Mouse (Mus musculus) neural tube, embryonic 11.5 days (tissue): ENCODE measurements around the gene Rdh19. TPM values are rescaled to one million over a fixed set of nuclear protein-coding genes. Genes with fewer than 3 reads are reported as not detected.
"Not testable (repeated sequence)": the region's sequence is repeated elsewhere in the genome, so short reads cannot be mapped to it uniquely, and the experiment has no call there.

Source experiments
- ATAC-seq: fragments of 200-750 bp; cut with Nextera tagmentation; 2 replicates; pipeline ENCODE4 v1.8.0; 2017; ENCODE audit warnings: moderate number of reproducible peaks, mild to moderate bottlenecking, moderate TSS enrichment, moderate library complexity; ENCODE audit not compliant: insufficient read depth, low FRiP score, low TSS enrichment
- DNase-seq: peaks from one replicate; pipeline ENCODE4 v3.0.0-alpha.2; 2015; ENCODE audit warnings: low spot score
- H3K27ac ChIP-seq: fragments of 300-500 bp; sonication (generic); 2 replicates; pipeline ENCODE4 v1.5.1; 2014; ENCODE audit warnings: low read depth, mild to moderate bottlenecking, low read length
- H3K27me3 ChIP-seq: fragments of 300-500 bp; sonication (generic); 2 replicates; pipeline ENCODE4 v1.6.1; 2014; ENCODE audit warnings: mild to moderate bottlenecking, low read length, mixed read lengths; ENCODE audit not compliant: control insufficient read depth, insufficient read depth
- H3K36me3 ChIP-seq: fragments of 300-500 bp; sonication (generic); 2 replicates; pipeline ENCODE4 v1.6.1; 2014; ENCODE audit warnings: mild to moderate bottlenecking, low read length, moderate library complexity, mixed read lengths; ENCODE audit not compliant: control insufficient read depth, insufficient read depth
- H3K4me1 ChIP-seq: fragments of 300-500 bp; sonication (generic); 2 replicates; pipeline ENCODE4 v1.6.1; 2014; ENCODE audit warnings: low read length, mixed read lengths; ENCODE audit not compliant: control insufficient read depth, insufficient read depth
- H3K4me2 ChIP-seq: fragments of 300-500 bp; sonication (generic); 2 replicates; pipeline ENCODE4 v1.6.1; 2014; ENCODE audit warnings: low read depth, mild to moderate bottlenecking, moderate library complexity
- H3K4me3 ChIP-seq: fragments of 300-500 bp; sonication (generic); 2 replicates; pipeline ENCODE4 v1.5.1; 2014; ENCODE audit warnings: low read depth, low read length
- H3K9ac ChIP-seq: fragments of 300-500 bp; sonication (generic); 2 replicates; pipeline ENCODE4 v1.6.1; 2014; ENCODE audit warnings: mild to moderate bottlenecking, low read length
- H3K9me3 ChIP-seq: fragments of 300-500 bp; sonication (generic); 2 replicates; pipeline ENCODE4 v1.6.1; 2016; ENCODE audit warnings: low read length; ENCODE audit not compliant: control insufficient read depth
- WGBS: fragments of 180-500 bp; shearing (Covaris S2); extraction: QIAGEN DNeasy Blood & Tissue Kit; methylation state at CpG from one replicate; pipeline ENCODE4 v1.1.7; 2014; 5-methylcytosine and 5-hydroxymethylcytosine counted together
- polyA plus RNA-seq: library from polyadenylated mRNA; unstranded; fragments of >200 nt; fragmentation: Nextera tagmentation; extraction: Ambion mirVana; gene quantifications from 2 replicates; pipeline ENCODE4 v1.2.1, GENCODE M21; 2014

Rdh19 gene
- polyA plus RNA-seq, 1 experiment from 2014 or later = not detected

GRCm38 (mm10) chr10:127888605-127889004 lies 38.9 kb downstream of the Rdh19 start, which contains the start of gene Rdh7:
TSS of gene Rdh7 (minus strand) at chr10:127888817.
- no peaks in the 10 kb centered on the region for H3K9me3 ChIP-seq
- no peaks in the 10 kb centered on the region for H3K4me1 ChIP-seq
- H3K27ac ChIP-seq = no peak within 1 kb of the TSS
- no peak within 1 kb of the TSS for H3K9ac ChIP-seq
- no peak within 1 kb of the TSS for H3K4me3 ChIP-seq
- H3K4me2 ChIP-seq = no peak within 1 kb of the TSS
- no peak for DNase-seq
- ATAC-seq = no peak
- H3K27me3 ChIP-seq = no peaks in the 10 kb centered on the region
- no peaks in the 10 kb centered on the region for H3K36me3 ChIP-seq

DNA sequence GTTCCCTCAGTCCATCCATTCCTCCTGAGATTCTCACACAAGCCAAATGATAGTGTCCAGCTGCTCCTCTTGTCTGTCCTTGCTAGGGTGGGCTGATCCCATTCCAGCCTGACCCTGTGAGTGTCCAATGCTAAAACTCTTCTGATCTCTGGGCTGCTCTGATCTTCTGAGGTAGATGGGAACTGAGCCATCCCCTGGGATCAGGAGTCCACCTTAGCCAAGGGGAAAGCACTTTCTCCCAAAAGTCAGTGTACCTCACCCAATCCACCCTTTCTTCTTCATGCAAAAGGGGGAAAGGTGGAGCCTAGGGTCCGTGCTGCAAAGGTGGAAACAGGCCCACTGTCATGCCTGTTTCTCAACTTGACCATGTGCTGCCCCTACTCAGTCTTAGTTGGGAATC lies 41.8 kb downstream of the Rdh19 start:
- Histone ChIP-seq H3K9ac (no peak overlapping the region), H3K9me3 (no peaks in the 10 kb centered on the region), H3K27ac (no peak overlapping the region), H3K27me3 (no peaks in the 10 kb centered on the region), H3K4me2 (no peak overlapping the region), H3K4me1 (no peaks in the 10 kb centered on the region), H3K36me3 (no peaks in the 10 kb centered on the region), H3K4me3 (no peak overlapping the region)
- WGBS = 84% methylated on average over 1 of the region's 1 CpGs
- ATAC-seq (no peak), DNase-seq (no peak)

- WGBS = 67% methylated on average over 5 of the region's 5 CpGs
- H3K4me2 ChIP-seq, H3K9me3 ChIP-seq, H3K27ac ChIP-seq, H3K9ac ChIP-seq, DNase-seq, H3K4me1 ChIP-seq, H3K36me3 ChIP-seq, H3K4me3 ChIP-seq, H3K27me3 ChIP-seq, ATAC-seq: not testable (repeated sequence)
Measured at GRCm38 (mm10) chr10:127893163-127894022, 43.7 kb downstream of the Rdh19 start.

GRCm38 (mm10) chr10:127896705-127897104 lies 47.0 kb downstream of the Rdh19 start:
- no peak overlapping the region for H3K9ac ChIP-seq
- DNase-seq (no peak), ATAC-seq (no peak)
- 80% methylated on average over 5 of the region's 5 CpGs for WGBS
- no peak overlapping the region for H3K4me3 ChIP-seq
- H3K27ac ChIP-seq = no peak overlapping the region
- H3K9me3 ChIP-seq = no peaks in the 10 kb centered on the region
- H3K4me1 ChIP-seq = no peaks in the 10 kb centered on the region
- no peak overlapping the region for H3K4me2 ChIP-seq
- H3K27me3 ChIP-seq = no peaks in the 10 kb centered on the region
- H3K36me3 ChIP-seq = no peaks in the 10 kb centered on the region

- Histone ChIP-seq H3K4me1 (no peaks in the 10 kb centered on the region), H3K9ac (no peak overlapping the region)
- 88% methylated on average over 3 of the region's 3 CpGs for WGBS
Measured at GRCm38 (mm10) chr10:127897506-127897905, 47.8 kb downstream of the Rdh19 start.

GRCm38 (mm10) chr10:127898218-127898617 lies 48.5 kb downstream of the Rdh19 start, which contains the start of gene Sdr9c7:
TSS of gene Sdr9c7 (plus strand) at chr10:127898518.
- H3K36me3 ChIP-seq = no peaks in the 10 kb centered on the region

More at GRCm38 (mm10) chr10:127897506-127897905, 47.8 kb downstream of the Rdh19 start:
- DNase-seq (no peak), ATAC-seq (no peak)
- Histone ChIP-seq H3K9me3 (no peaks in the 10 kb centered on the region), H3K4me3 (no peak overlapping the region), H3K36me3 (no peaks in the 10 kb centered on the region), H3K4me2 (no peak overlapping the region), H3K27me3 (no peaks in the 10 kb centered on the region), H3K27ac (no peak overlapping the region)

DNA sequence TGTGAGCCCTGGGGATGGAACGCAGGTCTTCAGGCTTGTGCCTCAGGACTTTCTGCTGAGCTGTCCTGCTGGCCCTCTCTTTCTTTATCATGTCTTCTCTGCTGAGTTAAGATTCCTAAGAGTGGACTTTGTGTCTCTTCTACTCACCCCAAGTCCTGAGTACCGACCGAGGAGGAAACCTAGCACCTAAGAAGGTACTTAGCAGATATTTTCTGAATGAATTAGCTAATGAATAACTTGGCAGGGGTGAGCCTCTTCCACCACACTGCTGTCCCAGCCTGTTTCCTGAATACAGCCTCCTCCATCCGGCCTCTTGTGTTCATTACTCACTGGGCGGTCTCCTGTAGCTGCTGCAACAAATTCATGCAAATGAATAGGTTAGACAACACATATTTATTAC lies 50.1 kb downstream of the Rdh19 start:
- ATAC-seq (no peak), DNase-seq (no peak)
- WGBS = 77% methylated on average over 5 of the region's 5 CpGs
- Histone ChIP-seq H3K27me3 (no peaks in the 10 kb centered on the region), H3K9me3 (no peaks in the 10 kb centered on the region), H3K36me3 (no peaks in the 10 kb centered on the region), H3K4me1 (no peaks in the 10 kb centered on the region), H3K4me2 (no peak overlapping the region), H3K4me3 (no peak overlapping the region), H3K27ac (no peak overlapping the region), H3K9ac (no peak overlapping the region)

More at GRCm38 (mm10) chr10:127898218-127898617, 48.5 kb downstream of the Rdh19 start, which contains the start of gene Sdr9c7:
- WGBS = 87% methylated on average over 2 of the region's 2 CpGs
- H3K4me2 ChIP-seq = no peak within 1 kb of the TSS
- no peak within 1 kb of the TSS for H3K9ac ChIP-seq
- no peaks in the 10 kb centered on the region for H3K4me1 ChIP-seq
- ATAC-seq (no peak), DNase-seq (no peak)
- no peaks in the 10 kb centered on the region for H3K9me3 ChIP-seq
- H3K27ac ChIP-seq = no peak within 1 kb of the TSS
- H3K4me3 ChIP-seq = no peak within 1 kb of the TSS
- H3K27me3 ChIP-seq = no peaks in the 10 kb centered on the region

DNA sequence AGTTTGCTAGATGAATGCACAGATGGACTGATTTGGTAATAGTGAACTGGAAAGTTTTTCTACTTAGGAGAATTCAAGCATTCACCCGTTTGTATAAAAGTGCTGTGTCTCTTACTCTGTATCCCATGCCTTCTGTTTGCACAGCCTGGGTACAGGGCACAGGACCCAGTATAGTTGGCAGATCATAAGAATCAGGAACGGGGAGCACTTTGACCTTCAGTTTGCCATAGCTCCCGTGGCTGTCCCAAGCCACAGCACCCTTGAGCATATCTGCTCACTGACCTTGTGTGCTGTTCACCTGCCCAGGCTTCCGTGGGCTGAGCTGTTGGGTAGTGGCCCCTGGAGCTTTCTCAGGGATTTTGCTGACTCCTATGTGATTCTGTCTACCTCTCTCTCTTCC lies 52.0 kb downstream of the Rdh19 start:
- H3K4me2 ChIP-seq = no peak overlapping the region
- DNase-seq (no peak), ATAC-seq (no peak)
- H3K9ac ChIP-seq = no peak overlapping the region
- no peak overlapping the region for H3K4me3 ChIP-seq
- no peaks in the 10 kb centered on the region for H3K9me3 ChIP-seq
- H3K4me1 ChIP-seq = no peaks in the 10 kb centered on the region
- WGBS = 84% methylated on average over 4 of the region's 4 CpGs
- H3K27ac ChIP-seq = no peak overlapping the region
- H3K27me3 ChIP-seq = no peaks in the 10 kb centered on the region
- no peaks in the 10 kb centered on the region for H3K36me3 ChIP-seq

DNA sequence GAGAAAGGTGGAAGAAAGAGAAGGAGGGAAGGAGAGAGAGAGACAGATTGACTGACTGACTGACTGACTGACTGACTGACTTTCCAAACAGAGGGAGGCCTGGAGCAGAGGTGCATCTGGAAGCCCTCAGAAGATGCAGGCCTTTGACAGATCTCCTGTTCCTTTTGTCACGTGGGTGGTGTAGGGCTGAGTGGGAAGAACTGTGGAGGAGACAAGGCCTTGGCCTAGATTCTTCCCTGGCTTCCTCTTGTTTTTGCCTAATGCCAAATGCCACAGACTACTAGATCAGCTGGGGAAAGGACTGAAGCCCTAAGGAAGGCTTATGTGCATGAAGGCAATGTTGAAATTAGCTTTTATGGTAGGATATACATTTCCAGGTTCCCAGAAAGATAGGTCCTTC lies 53.4 kb downstream of the Rdh19 start:
- no peak overlapping the region for H3K27ac ChIP-seq
- 72% methylated on average over 1 of the region's 1 CpGs for WGBS
- H3K4me1 ChIP-seq = no peaks in the 10 kb centered on the region
- no peak for ATAC-seq
- H3K27me3 ChIP-seq = no peaks in the 10 kb centered on the region
- DNase-seq = no peak
- no peak overlapping the region for H3K4me2 ChIP-seq
- H3K9ac ChIP-seq = no peak overlapping the region
- H3K36me3 ChIP-seq = no peaks in the 10 kb centered on the region
- H3K9me3 ChIP-seq = no peaks in the 10 kb centered on the region
- no peak overlapping the region for H3K4me3 ChIP-seq
